Mouse (Mus musculus): Measurements from ENCODE around the gene Bdp1.

The Bdp1 gene

DNA sequence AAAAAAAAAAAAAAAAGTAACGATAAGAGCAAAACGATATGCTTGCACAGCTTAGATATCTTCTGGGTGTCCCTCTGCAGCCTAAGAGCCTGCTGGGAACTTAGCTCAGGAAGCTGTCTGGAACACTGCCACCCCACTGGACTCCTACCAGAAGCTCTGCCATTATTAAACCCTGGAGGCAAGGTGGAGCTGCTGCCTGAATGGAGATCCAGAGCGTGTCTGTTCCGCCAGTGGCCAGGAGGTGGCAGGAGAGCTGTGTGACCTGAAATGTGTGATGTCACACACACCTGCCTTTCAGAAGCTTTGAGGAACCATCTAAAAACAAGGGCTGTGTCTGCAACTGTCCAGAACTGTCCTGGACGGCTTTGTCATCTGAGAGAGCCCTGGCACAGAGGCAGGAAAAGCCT, 102.1 kb downstream of the Bdp1 start:
- DNase-seq (ENCODE audit: low spot score): peak; percentile 90

DNA sequence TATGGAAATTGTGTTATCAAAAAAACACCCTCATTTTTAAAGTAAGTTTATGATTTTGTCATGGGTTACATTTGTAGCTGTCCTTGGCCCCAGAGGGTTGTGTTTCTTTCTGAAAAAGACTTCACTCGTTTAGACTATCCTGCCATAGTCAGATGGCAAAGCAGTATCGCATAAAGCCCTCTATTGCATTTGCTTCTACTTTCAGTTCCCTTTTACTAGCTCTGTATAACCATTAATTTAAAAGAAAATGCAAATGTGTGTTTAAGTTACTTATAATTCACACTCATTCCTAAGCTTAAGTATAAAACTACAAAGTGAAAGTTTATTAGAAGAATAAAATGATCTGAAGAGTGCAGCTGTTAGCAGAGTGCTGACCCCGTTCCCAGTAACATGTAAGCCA, 104.8 kb downstream of the Bdp1 start:
- DNase-seq (ENCODE audit: low spot score): no peak

- no peak for DNase-seq (ENCODE audit: low spot score)
Measured at GRCm38 (mm10) chr13:99998099-99998498, 105.8 kb downstream of the Bdp1 start.

DNA sequence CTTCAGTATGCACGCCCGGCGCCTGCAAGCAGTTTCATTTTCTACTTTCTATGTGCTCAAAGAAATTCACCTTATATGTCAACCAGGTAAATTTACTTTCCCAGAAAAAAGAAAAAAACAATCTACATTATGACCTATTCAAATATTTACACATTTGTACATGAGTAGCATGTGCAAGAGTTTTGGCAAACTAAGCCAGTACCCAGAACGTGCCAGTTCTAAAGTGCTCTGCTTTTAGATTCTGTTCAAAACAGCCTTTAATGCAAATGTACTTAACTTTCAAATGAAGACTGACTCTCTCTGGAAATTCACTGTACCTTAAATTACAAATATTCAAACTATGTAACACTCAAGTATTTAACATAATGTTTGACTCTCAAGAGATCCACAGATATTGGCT, 114.3 kb downstream of the Bdp1 start:
- peak; percentile 43 for DNase-seq (ENCODE audit: low spot score)

DNA sequence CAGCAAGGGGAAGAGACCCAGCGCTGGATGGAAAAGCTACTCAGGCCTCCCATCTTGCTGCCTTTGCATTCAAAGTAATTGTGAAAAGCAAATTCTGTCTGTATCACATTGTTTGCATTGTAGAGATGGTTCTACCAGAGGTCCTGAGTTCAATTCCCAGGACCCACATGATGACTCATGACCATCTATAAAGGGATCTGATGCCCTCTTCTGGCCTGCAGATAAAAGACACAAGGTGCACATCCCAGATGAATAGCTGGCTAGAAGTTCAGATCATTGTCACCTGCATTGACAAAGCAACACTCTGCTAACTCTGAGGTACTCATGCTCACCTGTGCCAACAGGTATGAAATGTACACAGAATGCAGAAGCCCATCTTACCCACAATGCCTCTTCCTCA, 120.5 kb downstream of the Bdp1 start:
- DNase-seq (ENCODE audit: low spot score): no peak

DNA sequence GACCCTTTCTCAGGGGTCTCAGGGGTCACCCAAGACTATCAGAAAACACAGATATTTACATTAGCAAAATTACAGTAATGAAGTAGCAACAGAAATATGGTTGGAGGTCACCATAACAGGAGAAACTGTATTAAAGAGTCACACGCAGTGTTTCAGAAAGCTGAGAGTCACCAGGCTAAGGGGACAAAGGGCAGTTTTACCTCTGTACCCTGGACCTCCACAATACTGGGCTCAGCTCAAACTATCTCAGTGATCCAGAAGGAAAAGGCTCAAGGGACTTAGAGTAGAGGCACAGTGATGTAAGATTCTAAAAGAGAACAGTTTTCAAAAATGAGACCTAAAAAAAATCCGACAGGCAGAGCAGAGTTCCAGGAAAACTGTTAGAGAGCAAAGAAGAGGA, 124.5 kb downstream of the Bdp1 start:
- DNase-seq (ENCODE audit: low spot score): no peak

- no peak for DNase-seq (ENCODE audit: low spot score)
Measured at GRCm38 (mm10) chr13:99970089-99970488, 133.8 kb downstream of the Bdp1 start.
